In genomic region chr15:27688041-27688651, GRCm38 (mm10) we compare ENCODE assay signal across 19 mouse cellular contexts. TPM values are rescaled to one million over a fixed set of nuclear protein-coding genes. Genes with fewer than 3 reads are reported as not detected.
DNase-seq lines count a peak whose midpoint lies in the region; ATAC-seq and TF ChIP-seq lines count a peak whose summit lies in the region.
"Had no signal": no experiment of that assay in that cellular context is flagged by ENCODE, and none has a peak within 500 bp of the region (broad histone marks: within the 10 kb centered on the region; RNA-seq: fewer than 3 reads in every experiment).

No protein-coding gene starts in this region.

- whole genome bisulfite sequencing in heart, embryonic 11.5 days (ENCODE audit: insufficient replicate concordance), result 42% methylated on average over 9 of the region's 9 CpGs
- WGBS in lung, postnatal 0 days, result 28% methylated on average over 9 of the region's 9 CpGs

- H3K27ac ChIP-seq in heart, embryonic 11.5 days (ENCODE audit: low read depth, low read length), result no peak overlapping the region
- H3K27ac ChIP-seq in lung, postnatal 0 days (ENCODE audit: low read length), result no peak overlapping the region
- H3K27ac ChIP-seq: embryonic facial prominence, embryonic 10.5 days; forebrain, embryonic 13.5 days; limb, embryonic 12.5 days; liver, embryonic 14.5 days had no signal

- no peak overlapping the region for H3K4me3 ChIP-seq in heart, embryonic 11.5 days (ENCODE audit: low read depth, low read length)
- H3K4me3 ChIP-seq in lung, postnatal 0 days (ENCODE audit: low read depth, low read length), result no peak overlapping the region
- H3K4me3 ChIP-seq: embryonic facial prominence, embryonic 10.5 days; forebrain, embryonic 13.5 days; limb, embryonic 12.5 days had no signal

- no peak overlapping the region for H3K4me2 ChIP-seq in heart, embryonic 11.5 days
- no peak overlapping the region for H3K4me2 ChIP-seq in lung, postnatal 0 days (replicated peaks; ENCODE audit: low read depth, low read length)
- H3K4me2 ChIP-seq: forebrain, embryonic 13.5 days; limb, embryonic 12.5 days had no signal

- H3K27me3 ChIP-seq in heart, embryonic 11.5 days (ENCODE audit: control insufficient read depth, insufficient read depth, low read length), result 0 out of 2 replicates have a peak, but pooled peaks cover 5% of the 10 kb centered on the region
- H3K27me3 ChIP-seq in lung, postnatal 0 days (replicated peaks; ENCODE audit: insufficient read depth, low read length), result no peaks in the 10 kb centered on the region
- H3K27me3 ChIP-seq: forebrain, embryonic 13.5 days had no signal

- intact Hi-C loops in heart, postnatal 10 days (cut with DNase I), result loop anchor here (10.0 kb wide), 1 partner anchor 497 kb away; no protein-coding TSS in a partner anchor
- intact Hi-C loops in left cerebral cortex, postnatal 14 days (cut with DNase I), result no loop called here

- H3K36me3 ChIP-seq in heart, embryonic 11.5 days (ENCODE audit: control insufficient read depth, insufficient read depth, low read length), result no peaks in the 10 kb centered on the region
- H3K36me3 ChIP-seq in lung, postnatal 0 days (ENCODE audit: insufficient read depth, low read length), result no peaks in the 10 kb centered on the region
- H3K36me3 ChIP-seq: embryonic facial prominence, embryonic 10.5 days; limb, embryonic 12.5 days had no signal

- no peaks in the 10 kb centered on the region for H3K9me3 ChIP-seq in heart, embryonic 11.5 days (replicated peaks; ENCODE audit: control insufficient read depth, low read length)
- no peaks in the 10 kb centered on the region for H3K9me3 ChIP-seq in lung, postnatal 0 days (ENCODE audit: low read length)
- H3K9me3 ChIP-seq: embryonic facial prominence, embryonic 10.5 days; forebrain, embryonic 13.5 days; limb, embryonic 12.5 days had no signal

- peak; percentile 37 to 54 for DNase-seq in heart, postnatal 10 days
- peak; percentile 58 for DNase-seq in lung, postnatal 0 days (ENCODE audit: low spot score)
- DNase-seq in lung, postnatal 25 days (ENCODE audit: low spot score), result no peak
- no peak for DNase-seq in frontal cortex, postnatal 25 days (ENCODE audit: low spot score in 2 of 2)
- DNase-seq in left cerebral cortex, postnatal 14 days (ENCODE audit: low spot score in 2 of 2), result no peak
- DNase-seq in gastrocnemius, postnatal 4 days (ENCODE audit: low spot score in 2 of 2), result no peak
- DNase-seq: cerebellum, adult 18-20 months; cerebellum, postnatal 36 days; kidney, adult 11 months; kidney, postnatal 14 days; thymus, postnatal 25 days had no signal

- H3K9ac ChIP-seq in heart, embryonic 11.5 days (ENCODE audit: low read depth, low read length), result no peak overlapping the region
- H3K9ac ChIP-seq in lung, postnatal 0 days (replicated peaks; ENCODE audit: low read depth), result no peak overlapping the region
- H3K9ac ChIP-seq: forebrain, embryonic 13.5 days; limb, embryonic 12.5 days; liver, embryonic 14.5 days had no signal

- no peak for TF ChIP-seq CTCF in lung, postnatal 0 days (IDR thresholded peaks at IDR 0.05)

- ATAC-seq in heart, embryonic 11.5 days (replicated peaks; ENCODE audit: insufficient number of reproducible peaks, low FRiP score, low TSS enrichment), result no peak
- peak; percentile 62 for ATAC-seq in lung, postnatal 0 days
- ATAC-seq in megakaryocyte, adult 5-6 weeks (ENCODE audit: poor library complexity, severe bottlenecking), result peak; percentile 84
- ATAC-seq: forebrain, embryonic 13.5 days; hindbrain, embryonic 16.5 days; midbrain, embryonic 16.5 days had no signal

- no peaks in the 10 kb centered on the region for H3K4me1 ChIP-seq in heart, embryonic 11.5 days (ENCODE audit: control insufficient read depth, insufficient read depth, low read length)
- H3K4me1 ChIP-seq in lung, postnatal 0 days (ENCODE audit: insufficient read depth, low read depth, low read length), result no peaks in the 10 kb centered on the region
- H3K4me1 ChIP-seq: embryonic facial prominence, embryonic 10.5 days; forebrain, embryonic 13.5 days; limb, embryonic 12.5 days had no signal

- TF ChIP-seq EP300 in lung, postnatal 0 days (IDR thresholded peaks at IDR 0.05), result no peak

RNA-seq across cellular contexts. Expression of gene Otulinl, which starts 6.8 kb away (rescaled TPM):
- 1 to 10 TPM; 1.2 to 3.6 TPM for total RNA-seq in heart, postnatal 10 days (2021)
- 3.5 and 5.4 TPM in 2 replicates for polyA plus RNA-seq in heart, embryonic 11.5 days (2014; fragmentation: Nextera tagmentation; extraction: Ambion mirVana)
- polyA plus RNA-seq in lung, postnatal 0 days (2015; fragmentation: Nextera tagmentation; extraction: Ambion mirVana), result 38.9 and 58.5 TPM in 2 replicates
- total RNA-seq in megakaryocyte, adult 5-6 weeks (2015), result 215 and 219 TPM in 2 replicates
- total RNA-seq in megakaryocyte, adult 5-6 weeks (2017), result 83.1 and 85.6 TPM in 2 replicates
- 10 to 100 TPM; 28.8 to 33.1 TPM for total RNA-seq in left cerebral cortex, postnatal 14 days (2021)
- 1 to 10 TPM; 5.5 to 6.2 TPM for total RNA-seq in gastrocnemius, postnatal 4 days (2021)

RNA-seq across cellular contexts. Expression of gene Otulin, which starts 57.7 kb away (rescaled TPM):
- 10 to 100 TPM; 38.2 to 43.5 TPM for total RNA-seq in heart, postnatal 10 days (2021)
- polyA plus RNA-seq in heart, embryonic 11.5 days (2014; fragmentation: Nextera tagmentation; extraction: Ambion mirVana), result 26.7 and 27.2 TPM in 2 replicates
- polyA plus RNA-seq in lung, postnatal 0 days (2015; fragmentation: Nextera tagmentation; extraction: Ambion mirVana), result 26.2 and 29.4 TPM in 2 replicates
- total RNA-seq in megakaryocyte, adult 5-6 weeks (2015), result 69.0 and 83.8 TPM in 2 replicates
- total RNA-seq in megakaryocyte, adult 5-6 weeks (2017), result 40.1 and 40.6 TPM in 2 replicates
- total RNA-seq in left cerebral cortex, postnatal 14 days (2021), result 10 to 100 TPM; 20.8 to 23.1 TPM
- 10 to 100 TPM; 23.8 to 28.1 TPM for total RNA-seq in gastrocnemius, postnatal 4 days (2021)

Comparison
In these comparisons a context has a peak if more than half of its experiments do, and no peak if none do; other contexts are left out.
1. DNase-seq: peak in heart, postnatal 10 days (2 of 2) and lung, postnatal 0 days (single experiment); none in lung, postnatal 25 days (single experiment), frontal cortex, postnatal 25 days (0 of 2), left cerebral cortex, postnatal 14 days (0 of 2) and gastrocnemius, postnatal 4 days (0 of 2).
2. RNA of gene Otulinl, which starts 6.8 kb away (total RNA-seq): 83.1 to 219 TPM in megakaryocyte, adult 5-6 weeks and 28.8 to 33.1 TPM in left cerebral cortex, postnatal 14 days; 5.5 to 6.2 TPM in gastrocnemius, postnatal 4 days and 1.2 to 3.6 TPM in heart, postnatal 10 days; every median in the first group is over 4 times any median in the second.